Mouse (Mus musculus): ENCODE data around the gene Sema4b.
A peak's percentile ranks its signal among the peaks of the same experiment; 100 is the strongest.

Sema4b gene

DNA sequence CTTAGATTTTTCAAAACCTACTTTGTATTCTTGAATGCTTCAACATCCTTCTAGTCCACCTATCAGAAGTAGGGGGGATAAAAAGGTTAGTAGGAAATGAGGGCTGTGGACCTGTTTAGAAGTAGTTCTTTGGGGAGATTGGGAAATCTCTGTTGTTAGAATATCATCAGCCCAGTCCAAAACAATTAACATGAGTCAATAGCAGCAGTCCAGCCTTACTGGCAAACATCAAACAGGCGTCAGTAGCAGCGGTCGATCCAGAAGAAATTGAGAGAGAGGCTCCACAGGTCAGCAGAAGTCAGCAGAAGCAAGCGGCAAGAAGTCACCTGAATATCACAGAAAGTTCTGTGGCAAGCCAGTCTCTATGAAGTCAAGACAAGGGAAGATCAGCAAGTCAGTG, 58.2 kb downstream of the Sema4b start:
- Histone ChIP-seq H3K36me3 (ENCODE audit: insufficient read depth, low read length) (peaks cover 19% of the 10 kb centered on the region), H3K4me3 (replicated peaks; ENCODE audit: low read length) (no peak overlapping the region), H3K27me3 (ENCODE audit: insufficient read depth, low read length) (no peaks in the 10 kb centered on the region; the same call in 1 of the 2 replicates), H3K9me3 (ENCODE audit: low read length) (no peaks in the 10 kb centered on the region), H3K4me1 (replicated peaks; ENCODE audit: low read depth, low read length) (peaks cover 42% of the 10 kb centered on the region)
- TF ChIP-seq POU5F1 (IDR thresholded peaks at IDR 0.05; ENCODE audit: borderline replicate concordance, low read length) (no peak), CTCF (conservative IDR thresholded peaks at IDR 0.05; ENCODE audit: low read length) (no peak), NANOG (IDR thresholded peaks at IDR 0.05; ENCODE audit: borderline replicate concordance, low read length) (no peak)

DNA sequence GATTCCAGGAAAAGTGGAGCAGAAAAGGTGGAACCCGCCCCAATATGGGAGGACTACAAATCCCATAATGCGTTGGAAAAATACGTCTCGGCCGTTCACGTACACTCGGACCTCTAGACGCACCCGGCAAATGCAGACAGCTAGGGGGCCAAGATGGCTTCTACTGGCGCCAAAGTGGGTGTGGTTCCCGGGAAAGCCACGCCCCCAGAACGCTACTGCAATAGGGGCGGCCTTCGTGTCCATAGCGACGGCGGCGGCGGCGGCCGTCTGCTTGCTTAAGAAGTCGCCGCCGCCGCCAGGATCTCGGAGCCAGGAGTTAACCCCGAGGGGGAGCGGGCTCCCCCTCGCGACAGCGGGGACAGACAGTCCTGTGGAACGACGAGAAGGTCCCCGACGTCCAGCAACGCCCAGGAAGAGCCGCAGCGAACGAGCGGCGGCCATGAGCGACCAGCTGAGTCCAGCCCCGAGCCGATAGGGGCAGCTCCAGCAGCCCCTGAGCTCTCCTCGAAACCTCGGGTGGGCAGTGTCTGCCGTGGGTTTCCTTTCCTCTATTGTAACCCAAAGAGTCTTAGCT, 59.6 kb downstream of the Sema4b start, which contains the start of gene Ttll13:
Gene Ttll13, plus strand, starts transcription at position 229 of the 574 bp plus-strand sequence.
- Histone ChIP-seq H3K4me1 (replicated peaks; ENCODE audit: low read depth, low read length) (peaks cover 48% of the 10 kb centered on the region), H3K27me3 (ENCODE audit: insufficient read depth, low read length) (no peaks in the 10 kb centered on the region; the same call in 1 of the 2 replicates), H3K36me3 (ENCODE audit: insufficient read depth, low read length) (peaks cover 5% of the 10 kb centered on the region), H3K4me3 (replicated peaks; ENCODE audit: low read length) (peak within 1 kb of the TSS; percentile 84), H3K9me3 (ENCODE audit: low read length) (no peaks in the 10 kb centered on the region)
- TF ChIP-seq POU5F1 (IDR thresholded peaks at IDR 0.05; ENCODE audit: borderline replicate concordance, low read length), result no peak
- TF ChIP-seq NANOG (IDR thresholded peaks at IDR 0.05; ENCODE audit: borderline replicate concordance, low read length), result no peak
- no peak for TF ChIP-seq CTCF (conservative IDR thresholded peaks at IDR 0.05; ENCODE audit: low read length)

DNA sequence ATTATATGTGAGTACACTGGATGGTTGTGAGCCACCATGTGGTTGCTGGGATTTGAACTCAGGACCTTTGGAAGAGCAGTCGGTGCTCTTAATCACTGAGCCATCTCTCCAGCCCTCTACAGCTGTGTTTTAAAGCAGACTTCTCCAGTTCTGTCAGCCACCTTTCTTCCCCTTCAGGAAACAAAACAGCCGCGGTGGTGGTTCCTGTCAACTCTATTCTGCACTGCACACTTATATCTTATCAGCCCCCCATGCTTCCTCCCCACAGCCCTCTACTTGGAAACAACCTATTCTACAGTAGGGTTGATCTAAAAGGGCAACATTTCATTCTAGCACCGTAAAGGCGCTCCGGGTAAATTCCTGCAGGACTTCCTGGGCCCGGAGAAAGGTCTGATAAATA, 60.2 kb downstream of the Sema4b start:
- H3K4me1 ChIP-seq (replicated peaks; ENCODE audit: low read depth, low read length), result peaks cover 47% of the 10 kb centered on the region
- H3K27me3 ChIP-seq (ENCODE audit: insufficient read depth, low read length), result no peaks in the 10 kb centered on the region; the same call in 1 of the 2 replicates
- peak overlapping the region; percentile 84 for H3K4me3 ChIP-seq (replicated peaks; ENCODE audit: low read length)
- no peaks in the 10 kb centered on the region for H3K36me3 ChIP-seq (ENCODE audit: insufficient read depth, low read length)
- TF ChIP-seq CTCF (conservative IDR thresholded peaks at IDR 0.05; ENCODE audit: low read length), result no peak
- no peaks in the 10 kb centered on the region for H3K9me3 ChIP-seq (ENCODE audit: low read length)

DNA sequence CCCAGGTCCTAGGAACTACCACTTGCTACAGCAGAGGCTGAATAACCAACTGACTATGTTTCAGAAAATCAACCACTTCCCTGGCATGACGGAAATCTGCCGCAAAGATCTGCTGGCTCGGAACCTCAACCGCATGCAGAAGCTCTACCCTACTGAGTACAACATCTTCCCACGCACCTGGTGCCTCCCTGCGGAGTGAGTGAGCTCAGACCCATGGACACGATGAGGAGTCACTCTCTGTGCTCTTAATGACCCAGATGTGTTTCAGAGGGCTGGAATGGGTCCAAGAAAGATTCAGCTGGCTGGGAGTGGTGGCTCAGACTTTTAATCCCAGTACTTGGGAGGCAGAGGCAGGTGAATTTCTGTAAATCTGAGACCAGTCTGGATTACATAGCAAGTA, 65.8 kb downstream of the Sema4b start:
- H3K4me3 ChIP-seq (replicated peaks; ENCODE audit: low read length), result no peak overlapping the region
- H3K27me3 ChIP-seq (ENCODE audit: insufficient read depth, low read length), result no peaks in the 10 kb centered on the region
- no peaks in the 10 kb centered on the region for H3K9me3 ChIP-seq (ENCODE audit: low read length)
- no peaks in the 10 kb centered on the region for H3K36me3 ChIP-seq (ENCODE audit: insufficient read depth, low read length)
- TF ChIP-seq POU5F1 (IDR thresholded peaks at IDR 0.05; ENCODE audit: borderline replicate concordance, low read length) (no peak), CTCF (conservative IDR thresholded peaks at IDR 0.05; ENCODE audit: low read length) (no peak), NANOG (IDR thresholded peaks at IDR 0.05; ENCODE audit: borderline replicate concordance, low read length) (no peak)
- H3K4me1 ChIP-seq (replicated peaks; ENCODE audit: low read depth, low read length), result peaks cover 43% of the 10 kb centered on the region

DNA sequence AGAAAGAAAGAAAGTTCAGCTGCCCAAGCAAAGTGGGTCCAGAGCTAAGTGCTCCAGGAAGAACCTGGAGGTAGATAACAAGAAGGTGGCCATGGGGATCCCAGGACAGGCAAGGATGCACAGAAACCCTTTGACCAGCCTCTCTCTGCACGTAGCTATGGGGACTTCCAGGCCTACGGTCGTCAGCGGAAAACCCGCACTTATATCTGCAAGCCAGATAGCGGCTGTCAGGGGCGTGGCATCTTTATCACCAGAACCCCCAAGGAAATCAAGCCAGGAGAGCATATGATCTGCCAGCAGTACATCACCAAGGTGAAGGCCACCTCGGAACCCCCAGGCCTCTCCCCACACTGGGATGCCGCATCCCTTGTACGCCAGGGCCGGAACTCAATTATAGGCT, 66.2 kb downstream of the Sema4b start:
- no peak overlapping the region for H3K4me3 ChIP-seq (replicated peaks; ENCODE audit: low read length)
- no peaks in the 10 kb centered on the region for H3K36me3 ChIP-seq (ENCODE audit: insufficient read depth, low read length)
- H3K4me1 ChIP-seq (replicated peaks; ENCODE audit: low read depth, low read length), result peaks cover 43% of the 10 kb centered on the region
- no peaks in the 10 kb centered on the region for H3K27me3 ChIP-seq (ENCODE audit: insufficient read depth, low read length)
- H3K9me3 ChIP-seq (ENCODE audit: low read length), result no peaks in the 10 kb centered on the region
- TF ChIP-seq NANOG (IDR thresholded peaks at IDR 0.05; ENCODE audit: borderline replicate concordance, low read length) (no peak), CTCF (conservative IDR thresholded peaks at IDR 0.05; ENCODE audit: low read length) (no peak), POU5F1 (IDR thresholded peaks at IDR 0.05; ENCODE audit: borderline replicate concordance, low read length) (no peak)

DNA sequence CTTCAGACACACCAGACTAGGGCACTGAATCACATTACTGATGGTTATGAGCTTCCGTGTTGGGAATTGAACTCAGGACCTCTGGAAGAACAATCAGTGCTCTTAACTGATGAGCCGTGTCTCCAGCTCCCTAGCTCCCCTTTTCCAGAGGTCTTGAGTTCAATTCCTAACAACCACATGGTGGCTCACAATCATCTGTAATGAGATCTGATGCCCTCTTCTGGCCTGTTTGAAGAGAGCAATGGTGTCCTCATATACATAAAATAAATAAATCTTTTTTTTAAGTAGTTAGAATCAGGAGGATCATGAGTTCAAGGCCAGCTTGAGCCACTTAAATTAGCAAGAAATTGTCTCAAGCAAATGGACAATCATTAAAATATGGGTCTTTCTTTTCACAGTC, 69.3 kb downstream of the Sema4b start:
- no peaks in the 10 kb centered on the region for H3K36me3 ChIP-seq (ENCODE audit: insufficient read depth, low read length)
- TF ChIP-seq CTCF (conservative IDR thresholded peaks at IDR 0.05; ENCODE audit: low read length), result no peak; the same call in 1 of the 2 replicates
- no peak for TF ChIP-seq NANOG (IDR thresholded peaks at IDR 0.05; ENCODE audit: borderline replicate concordance, low read length)
- no peak for TF ChIP-seq POU5F1 (IDR thresholded peaks at IDR 0.05; ENCODE audit: borderline replicate concordance, low read length)

DNA sequence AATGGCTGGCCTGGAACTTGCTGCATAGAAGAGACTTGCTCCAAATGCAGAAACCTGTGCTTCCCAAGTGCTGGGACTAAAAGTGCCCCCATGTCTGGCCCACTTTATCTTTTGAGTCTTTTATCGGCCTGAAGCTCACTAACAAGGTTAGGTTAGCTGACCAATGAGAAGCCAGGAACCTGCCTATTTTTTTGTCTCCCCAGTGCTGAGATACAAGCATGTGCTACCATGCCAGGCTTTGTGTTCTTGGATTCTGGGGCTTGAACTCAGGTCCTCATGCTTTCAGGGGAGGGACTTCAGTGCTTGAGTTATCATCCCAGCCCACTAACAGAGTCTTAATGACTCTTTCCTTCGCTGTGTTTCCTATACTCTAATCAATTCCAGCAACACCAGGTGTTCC, 71.1 kb downstream of the Sema4b start:
- Histone ChIP-seq H3K4me3 (replicated peaks; ENCODE audit: low read length) (peak overlapping the region; percentile 37; the same call in 1 of the 2 replicates), H3K4me1 (replicated peaks; ENCODE audit: low read depth, low read length) (peaks cover 50% of the 10 kb centered on the region), H3K36me3 (ENCODE audit: insufficient read depth, low read length) (no peaks in the 10 kb centered on the region), H3K9me3 (ENCODE audit: low read length) (no peaks in the 10 kb centered on the region), H3K27me3 (ENCODE audit: insufficient read depth, low read length) (no peaks in the 10 kb centered on the region)
- TF ChIP-seq CTCF (conservative IDR thresholded peaks at IDR 0.05; ENCODE audit: low read length) (no peak), POU5F1 (IDR thresholded peaks at IDR 0.05; ENCODE audit: borderline replicate concordance, low read length) (no peak), NANOG (IDR thresholded peaks at IDR 0.05; ENCODE audit: borderline replicate concordance, low read length) (no peak)

More for the DNA sequence above, 69.3 kb downstream of the Sema4b start:
- Histone ChIP-seq H3K4me3 (replicated peaks; ENCODE audit: low read length) (no peak overlapping the region), H3K27me3 (ENCODE audit: insufficient read depth, low read length) (no peaks in the 10 kb centered on the region), H3K4me1 (replicated peaks; ENCODE audit: low read depth, low read length) (peaks cover 51% of the 10 kb centered on the region), H3K9me3 (ENCODE audit: low read length) (no peaks in the 10 kb centered on the region)

DNA sequence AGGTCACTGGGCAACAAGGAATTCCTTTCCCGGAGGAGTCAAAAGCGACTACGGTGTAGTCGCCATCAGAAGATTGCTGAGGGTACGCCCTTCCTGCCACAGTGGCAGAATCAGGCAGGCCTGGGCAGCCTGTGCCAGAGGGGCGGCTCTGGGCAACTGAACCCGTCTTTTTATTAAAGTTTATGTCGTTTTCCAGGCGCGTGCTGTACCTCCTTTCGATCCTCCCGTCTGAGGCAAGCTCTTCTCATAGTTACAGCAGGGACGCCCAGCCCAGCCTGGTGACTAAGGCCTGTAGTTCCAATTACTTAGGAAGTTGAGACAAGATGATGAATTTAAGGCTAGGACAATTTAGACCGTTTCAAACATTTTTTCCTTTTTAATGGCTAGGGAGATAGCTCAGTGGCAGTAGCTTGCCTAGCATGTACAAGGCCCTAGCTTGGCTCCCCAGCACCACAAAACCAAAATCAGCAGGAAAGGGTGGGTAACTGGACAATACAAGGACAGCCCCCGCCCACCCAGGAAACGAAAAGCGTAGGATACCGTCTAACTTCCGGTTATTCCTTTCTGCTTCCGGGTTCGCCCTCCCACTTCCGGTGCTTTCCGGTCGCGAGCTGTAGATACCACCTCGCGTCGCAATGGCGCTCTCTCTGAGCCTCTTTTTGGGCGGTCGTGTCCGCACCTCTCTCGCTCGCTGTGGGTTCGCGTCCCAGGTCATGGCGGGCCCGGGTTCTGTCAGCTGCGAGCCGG, 74.2 kb downstream of the Sema4b start, which contains the start of gene Ngrn:
Gene Ngrn, plus strand, starts transcription at position 591 of the 747 bp plus-strand sequence.
- no peaks in the 10 kb centered on the region for H3K27me3 ChIP-seq (ENCODE audit: insufficient read depth, low read length)
- TF ChIP-seq CTCF (conservative IDR thresholded peaks at IDR 0.05; ENCODE audit: low read length), result no peak
- no peak for TF ChIP-seq POU5F1 (IDR thresholded peaks at IDR 0.05; ENCODE audit: borderline replicate concordance, low read length)
- no peak for TF ChIP-seq NANOG (IDR thresholded peaks at IDR 0.05; ENCODE audit: borderline replicate concordance, low read length)
- H3K9me3 ChIP-seq (ENCODE audit: low read length), result no peaks in the 10 kb centered on the region
- peaks cover 29% of the 10 kb centered on the region for H3K36me3 ChIP-seq (ENCODE audit: insufficient read depth, low read length)
- H3K4me1 ChIP-seq (replicated peaks; ENCODE audit: low read depth, low read length), result peaks cover 67% of the 10 kb centered on the region
- peak within 1 kb of the TSS; percentile 94 for H3K4me3 ChIP-seq (replicated peaks; ENCODE audit: low read length)
